Mouse (Mus musculus) liver, embryonic 14.5 days (tissue): ENCODE results near the gene Afg1l.

Experiments
- CTCF ChIP-seq: IDR thresholded peaks from 2 replicates; pipeline ENCODE4 v1.5.1; 2016; ENCODE audit warnings: antibody characterized with exemption, low read depth, control low read depth
- EP300 ChIP-seq: IDR thresholded peaks from 2 replicates; pipeline ENCODE4 v1.6.1; 2016; ENCODE audit warnings: antibody characterized with exemption, low read depth

- TF ChIP-seq CTCF (no peak), EP300 (no peak)
Measured at GRCm38 (mm10) chr10:42446145-42446544, 32.2 kb downstream of the Afg1l start.
